Mouse (Mus musculus): ENCODE measurements around the gene Nfatc4. TPM values are rescaled to one million over a fixed set of nuclear protein-coding genes. Genes with fewer than 3 reads are reported as not detected.

Gene Nfatc4
- polyA plus RNA-seq, 1 experiment from 2014 or later = 66.1 TPM

DNA sequence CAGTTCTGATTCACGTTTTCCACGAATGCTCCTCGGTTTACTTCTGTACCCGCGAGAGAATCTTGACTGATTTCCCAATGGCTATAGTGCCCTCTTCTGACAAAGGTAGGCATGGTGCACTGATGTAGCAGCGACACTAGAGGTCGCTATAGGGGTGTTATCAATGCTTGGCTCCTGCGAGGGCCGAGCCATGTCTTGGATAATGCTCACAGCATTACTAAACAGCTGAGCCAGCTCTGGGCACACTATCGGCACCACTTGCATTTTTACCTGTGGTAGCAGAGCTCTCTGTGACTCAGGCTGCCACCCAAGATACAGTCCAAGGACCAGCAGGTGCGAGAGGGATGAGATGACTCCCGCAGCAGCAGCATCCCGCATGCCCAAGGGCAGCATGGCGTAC, 41.6 kb upstream of the Nfatc4 start:
- H3K4me1 ChIP-seq (ENCODE audit: insufficient read depth) = peaks cover 7% of the 10 kb centered on the region; the same call in 1 of the 2 replicates
- H3K9ac ChIP-seq = no peak overlapping the region
- H3K36me3 ChIP-seq (ENCODE audit: insufficient read depth) = 0 out of 2 replicates have a peak, but pooled peaks cover 6% of the 10 kb centered on the region
- no peaks in the 10 kb centered on the region for H3K9me3 ChIP-seq (ENCODE audit: low read depth, low read length)
- 13% methylated on average over 14 of the region's 14 CpGs for WGBS
- peak; percentile 99 for TF ChIP-seq CTCF (IDR thresholded peaks at IDR 0.05; ENCODE audit: low read depth)
- H3K4me3 ChIP-seq (ENCODE audit: low read depth, low read length) = peak overlapping the region; percentile 9; the same call in 1 of the 2 replicates
- H3K4me2 ChIP-seq = peak overlapping the region; percentile 69
- ATAC-seq (ENCODE audit: insufficient read depth) = peak; percentile 69; the same call in 1 of the 2 replicates
- no peak overlapping the region for H3K27ac ChIP-seq (ENCODE audit: low read depth)
- H3K27me3 ChIP-seq (ENCODE audit: insufficient read depth, low read length) = peaks cover 12% of the 10 kb centered on the region; the same call in 1 of the 2 replicates
- DNase-seq = peak; percentile 95

DNA sequence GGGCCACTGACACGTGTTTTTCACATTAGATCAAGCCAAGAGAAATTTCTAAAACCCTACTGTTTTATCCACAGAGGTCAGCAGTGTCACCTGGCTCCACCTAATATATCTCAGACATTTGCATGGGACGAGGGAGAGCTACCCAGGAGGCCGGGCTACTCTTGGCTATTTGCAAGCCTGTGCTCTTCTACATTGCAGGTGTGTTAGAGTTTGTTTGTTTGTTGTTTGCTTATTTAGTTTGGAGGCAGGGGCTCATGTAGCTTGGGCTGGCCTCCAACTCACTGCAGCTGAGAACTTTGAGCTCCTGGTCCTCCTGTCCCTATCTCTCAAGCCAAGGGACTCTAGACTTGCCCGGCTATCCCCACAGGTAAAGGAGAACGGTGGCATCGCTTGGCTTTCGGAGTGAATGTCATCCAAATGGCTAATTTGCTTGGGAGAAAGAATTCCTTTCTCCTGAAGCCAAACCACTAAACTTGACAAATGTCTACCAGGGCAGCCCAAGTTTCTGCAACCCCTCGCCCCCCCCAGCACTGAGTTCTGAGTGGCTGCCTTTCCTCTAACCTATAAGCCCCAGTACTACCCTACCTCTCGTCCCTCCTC, 40.5 kb upstream of the Nfatc4 start:
- peaks cover 7% of the 10 kb centered on the region; the same call in 1 of the 2 replicates for H3K4me1 ChIP-seq (ENCODE audit: insufficient read depth)
- 0 out of 2 replicates have a peak, but pooled peaks cover 6% of the 10 kb centered on the region for H3K36me3 ChIP-seq (ENCODE audit: insufficient read depth)
- peak overlapping the region; percentile 45 for H3K4me3 ChIP-seq (ENCODE audit: low read depth, low read length)
- no peak for DNase-seq
- peak overlapping the region; percentile 30; the same call in 1 of the 2 replicates for H3K27ac ChIP-seq (ENCODE audit: low read depth)
- peak overlapping the region; percentile 69 for H3K4me2 ChIP-seq
- no peak for TF ChIP-seq CTCF (IDR thresholded peaks at IDR 0.05; ENCODE audit: low read depth)
- no peak for ATAC-seq (ENCODE audit: insufficient read depth)
- no peaks in the 10 kb centered on the region for H3K9me3 ChIP-seq (ENCODE audit: low read depth, low read length)
- H3K9ac ChIP-seq = peak overlapping the region; percentile 25; the same call in 1 of the 2 replicates
- H3K27me3 ChIP-seq (ENCODE audit: insufficient read depth, low read length) = peaks cover 13% of the 10 kb centered on the region; the same call in 1 of the 2 replicates
- 50% methylated on average over 9 of the region's 9 CpGs for WGBS

DNA sequence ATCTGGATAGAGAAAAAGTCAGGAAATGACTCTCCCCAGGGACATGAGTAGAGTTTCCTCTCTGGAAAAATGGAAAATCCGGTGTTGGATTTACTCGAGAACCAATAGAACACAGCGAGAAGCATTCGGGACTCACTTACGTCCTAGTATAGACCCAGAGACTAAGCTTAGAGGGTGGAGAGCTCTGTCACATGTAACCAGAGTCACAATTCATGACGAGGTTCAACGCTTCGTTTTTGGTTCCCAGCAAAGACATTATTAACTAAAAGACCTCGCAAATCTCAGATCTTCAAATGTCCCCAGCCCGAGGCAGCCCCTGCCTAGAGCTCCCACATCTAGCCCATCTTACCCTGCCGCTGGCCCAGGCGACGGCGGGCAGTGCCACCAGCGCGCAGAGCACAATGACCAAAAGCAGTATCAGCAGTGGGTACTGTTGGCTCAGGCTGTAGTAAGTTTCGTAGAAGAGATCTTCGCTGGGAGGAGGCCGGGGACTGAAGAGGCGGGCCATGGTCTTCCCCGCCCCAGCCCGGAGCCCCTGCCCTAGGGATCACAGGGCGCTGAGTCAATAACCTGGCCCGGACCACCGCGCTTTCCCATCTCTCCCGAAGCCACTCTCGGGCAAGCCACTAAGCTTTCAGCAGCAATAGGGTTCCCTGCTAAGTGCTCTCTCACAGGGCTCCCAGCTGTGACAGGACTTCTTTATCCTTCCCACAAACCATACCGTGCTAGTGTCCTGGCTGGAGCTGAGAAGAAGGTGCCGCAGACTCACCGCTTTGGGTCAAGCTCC, 39.6 kb upstream of the Nfatc4 start:
- ATAC-seq (ENCODE audit: insufficient read depth) = peak; percentile 62; the same call in 1 of the 2 replicates
- H3K9ac ChIP-seq = peak overlapping the region; percentile 48
- H3K4me2 ChIP-seq = peak overlapping the region; percentile 69
- TF ChIP-seq CTCF (IDR thresholded peaks at IDR 0.05; ENCODE audit: low read depth) = no peak
- peak; percentile 88 for DNase-seq
- H3K27ac ChIP-seq (ENCODE audit: low read depth) = peak overlapping the region; percentile 63; the same call in 1 of the 2 replicates
- H3K9me3 ChIP-seq (ENCODE audit: low read depth, low read length) = no peaks in the 10 kb centered on the region
- peaks cover 7% of the 10 kb centered on the region; the same call in 1 of the 2 replicates for H3K4me1 ChIP-seq (ENCODE audit: insufficient read depth)
- H3K36me3 ChIP-seq (ENCODE audit: insufficient read depth) = 0 out of 2 replicates have a peak, but pooled peaks cover 6% of the 10 kb centered on the region
- H3K27me3 ChIP-seq (ENCODE audit: insufficient read depth, low read length) = peaks cover 21% of the 10 kb centered on the region; the same call in 1 of the 2 replicates
- WGBS = 1% methylated on average over 31 of the region's 31 CpGs
- H3K4me3 ChIP-seq (ENCODE audit: low read depth, low read length) = peak overlapping the region; percentile 45

DNA sequence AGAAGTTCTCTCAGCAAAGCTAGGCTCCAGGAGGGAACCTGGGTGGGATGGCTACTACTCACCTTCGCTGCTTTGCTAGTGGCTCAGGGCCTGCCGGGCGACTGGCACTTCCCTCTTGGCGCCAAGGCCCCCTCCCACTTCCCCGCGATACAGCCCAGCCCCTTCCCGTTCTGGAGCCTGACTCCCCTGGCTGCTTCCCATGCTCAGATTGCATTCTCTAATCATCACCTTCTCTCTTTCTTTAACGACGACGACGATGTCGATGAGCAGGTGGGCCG, 39.0 kb upstream of the Nfatc4 start, which contains the start of gene Adcy4:
TSS of gene Adcy4 (minus strand) at position 138 of the 278 bp plus-strand sequence.
- peaks cover 25% of the 10 kb centered on the region; the same call in 1 of the 2 replicates for H3K27me3 ChIP-seq (ENCODE audit: insufficient read depth, low read length)
- ATAC-seq (ENCODE audit: insufficient read depth) = no peak
- peak within 1 kb of the TSS; percentile 45 for H3K4me3 ChIP-seq (ENCODE audit: low read depth, low read length)
- H3K27ac ChIP-seq (ENCODE audit: low read depth) = peak within 1 kb of the TSS; percentile 63; the same call in 1 of the 2 replicates
- 0 out of 2 replicates have a peak, but pooled peaks cover 6% of the 10 kb centered on the region for H3K36me3 ChIP-seq (ENCODE audit: insufficient read depth)
- WGBS = 3% methylated on average over 13 of the region's 13 CpGs
- no peaks in the 10 kb centered on the region for H3K9me3 ChIP-seq (ENCODE audit: low read depth, low read length)
- H3K4me2 ChIP-seq = peak within 1 kb of the TSS; percentile 69
- no peak for TF ChIP-seq CTCF (IDR thresholded peaks at IDR 0.05; ENCODE audit: low read depth)
- peak; percentile 51 for DNase-seq
- H3K9ac ChIP-seq = peak within 1 kb of the TSS; percentile 48
- peaks cover 10% of the 10 kb centered on the region for H3K4me1 ChIP-seq (ENCODE audit: insufficient read depth)

DNA sequence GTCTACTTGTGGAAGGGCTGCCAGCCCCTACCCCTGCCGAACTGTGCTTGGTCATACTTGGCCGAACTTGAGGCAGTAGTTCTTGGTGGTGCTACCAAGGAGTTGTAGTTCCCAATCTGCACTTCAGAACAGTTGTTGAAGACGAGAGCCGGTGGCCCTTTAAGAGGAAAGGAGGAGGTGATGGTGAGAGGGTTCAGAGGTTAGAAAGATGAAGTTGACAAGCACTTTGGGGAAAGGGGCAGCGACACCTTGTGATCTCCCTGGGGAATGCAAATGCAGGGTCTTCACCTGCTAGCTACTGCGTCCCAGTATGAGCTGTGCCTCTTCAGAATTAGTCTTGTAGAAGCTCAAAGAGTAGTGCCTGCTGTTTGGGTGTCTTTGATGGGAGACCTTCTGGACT, 37.7 kb upstream of the Nfatc4 start:
- H3K9me3 ChIP-seq (ENCODE audit: low read depth, low read length) = no peaks in the 10 kb centered on the region
- H3K4me1 ChIP-seq (ENCODE audit: insufficient read depth) = peaks cover 11% of the 10 kb centered on the region
- no peak overlapping the region for H3K9ac ChIP-seq
- 0 out of 2 replicates have a peak, but pooled peaks cover 3% of the 10 kb centered on the region for H3K36me3 ChIP-seq (ENCODE audit: insufficient read depth)
- ATAC-seq (ENCODE audit: insufficient read depth) (no peak), DNase-seq (no peak)
- 27% methylated on average over 6 of the region's 6 CpGs for WGBS
- no peak overlapping the region for H3K4me3 ChIP-seq (ENCODE audit: low read depth, low read length)
- peaks cover 25% of the 10 kb centered on the region; the same call in 1 of the 2 replicates for H3K27me3 ChIP-seq (ENCODE audit: insufficient read depth, low read length)
- H3K4me2 ChIP-seq = no peak overlapping the region
- no peak overlapping the region for H3K27ac ChIP-seq (ENCODE audit: low read depth)
- peak; percentile 35 for TF ChIP-seq CTCF (IDR thresholded peaks at IDR 0.05; ENCODE audit: low read depth)

GRCm38 (mm10) chr14:55787731-55788130, 35.2 kb upstream of the Nfatc4 start:
- TF ChIP-seq CTCF (IDR thresholded peaks at IDR 0.05; ENCODE audit: low read depth) = no peak
- peak overlapping the region; percentile 44 for H3K4me3 ChIP-seq (ENCODE audit: low read depth, low read length)
- DNase-seq (no peak), ATAC-seq (ENCODE audit: insufficient read depth) (no peak)
- H3K27me3 ChIP-seq (ENCODE audit: insufficient read depth, low read length) = peaks cover 22% of the 10 kb centered on the region; the same call in 1 of the 2 replicates
- WGBS = 32% methylated on average over 11 of the region's 11 CpGs
- H3K36me3 ChIP-seq (ENCODE audit: insufficient read depth) = no peaks in the 10 kb centered on the region
- H3K9me3 ChIP-seq (ENCODE audit: low read depth, low read length) = no peaks in the 10 kb centered on the region
- 0 out of 2 replicates have a peak overlapping the region, but pooled peaks have one; percentile 46 for H3K9ac ChIP-seq
- H3K4me2 ChIP-seq = peak overlapping the region; percentile 85
- no peak overlapping the region for H3K27ac ChIP-seq (ENCODE audit: low read depth)
- H3K4me1 ChIP-seq (ENCODE audit: insufficient read depth) = peaks cover 4% of the 10 kb centered on the region
